Mouse (Mus musculus) spleen, postnatal 36 days (tissue): ENCODE data around the gene Ntm.

ENCODE experiments used
- DNase-seq, 2 experiments: peaks; one replicate each; pipeline ENCODE4 v3.0.0; 2022; ENCODE audit warnings: low spot score in 2 of 2, mixed read lengths in 1 of 2

The Ntm gene

GRCm38 (mm10) chr9:29887924-29888323, 75.0 kb downstream of the Ntm start:
- no peak for DNase-seq

- DNase-seq = no peak
Measured at GRCm38 (mm10) chr9:29884062-29884461, 78.9 kb downstream of the Ntm start.

DNA sequence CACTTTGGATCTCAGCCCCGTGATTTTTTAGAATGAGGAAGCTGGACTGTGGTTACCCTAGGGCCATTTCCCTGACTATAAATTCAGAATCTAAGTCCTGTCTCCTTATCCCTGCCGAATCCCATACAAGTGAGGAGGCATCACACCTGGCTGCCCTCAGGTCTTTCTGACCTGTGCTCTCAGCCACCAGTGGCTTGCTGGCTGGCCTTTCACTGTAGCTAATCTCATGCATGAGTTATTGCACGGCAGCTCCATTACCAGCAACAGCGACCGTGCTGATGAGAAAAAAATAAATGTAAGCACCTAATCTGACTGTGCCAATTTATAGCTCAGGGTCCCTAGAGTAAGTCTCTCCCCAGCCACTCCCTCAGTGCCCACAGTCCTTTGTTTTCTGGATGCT, 81.3 kb downstream of the Ntm start:
- no peak for DNase-seq

DNA sequence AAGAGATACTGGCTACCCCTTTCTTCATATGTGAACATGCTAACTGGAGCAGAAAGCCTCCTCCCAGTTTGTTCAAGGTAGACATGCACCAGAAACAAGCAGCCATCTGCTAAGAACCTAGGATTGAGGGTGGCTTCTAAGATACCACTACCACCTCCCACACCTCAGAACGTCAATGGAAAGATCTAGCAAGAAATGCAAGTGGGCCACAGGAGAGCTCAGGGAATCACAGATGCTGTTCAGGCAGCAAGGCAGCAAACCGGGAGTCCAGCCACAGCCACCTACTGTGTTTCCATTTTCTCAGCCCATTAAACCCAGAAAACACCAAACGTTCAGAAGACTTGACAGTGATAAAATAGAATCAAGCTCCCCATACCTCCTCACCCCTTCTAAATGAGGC, 85.4 kb downstream of the Ntm start:
- no peak for DNase-seq

DNA sequence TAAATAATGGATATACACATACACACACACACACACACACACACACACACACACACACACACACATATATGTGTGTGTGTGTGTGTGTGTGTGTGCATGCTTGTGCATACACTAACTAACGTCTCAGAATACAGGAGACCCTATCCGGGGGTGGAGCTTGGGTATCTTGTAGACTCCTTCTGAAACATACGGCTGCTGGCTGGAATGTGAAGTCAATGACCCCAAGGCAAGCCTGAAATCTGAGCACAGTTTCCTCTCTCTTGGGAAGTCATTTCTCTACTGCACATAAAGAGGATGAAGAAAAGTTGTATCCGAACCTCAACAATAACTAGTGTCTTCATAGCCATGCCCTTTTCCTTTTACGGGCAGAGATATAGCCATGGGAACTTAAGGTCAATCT, 95.2 kb downstream of the Ntm start:
- no peak for DNase-seq

DNA sequence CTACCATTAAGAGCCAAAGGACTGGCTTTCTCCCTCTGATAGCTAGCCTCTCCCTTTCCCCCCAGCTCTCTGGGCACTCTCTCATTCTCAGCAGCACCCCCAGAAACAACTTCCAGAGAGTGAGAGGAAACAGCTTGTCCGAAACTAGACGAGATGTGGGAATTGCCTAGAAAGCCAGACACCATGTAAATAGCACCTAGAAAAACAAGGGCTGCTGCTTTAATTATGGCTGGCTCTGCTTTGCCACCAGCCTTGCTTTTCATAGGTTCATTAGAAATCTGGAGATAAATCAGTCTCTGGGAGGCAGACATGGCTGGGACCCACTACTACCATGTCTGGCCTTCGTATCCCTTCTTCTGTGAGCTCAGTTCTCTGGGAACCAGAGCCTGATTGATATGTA, 96.1 kb downstream of the Ntm start:
- no peak for DNase-seq

GRCm38 (mm10) chr9:29866101-29866500, 96.8 kb downstream of the Ntm start:
- DNase-seq = no peak

- DNase-seq = no peak
Measured at GRCm38 (mm10) chr9:29865502-29865901, 97.4 kb downstream of the Ntm start.

- no peak for DNase-seq
Measured at GRCm38 (mm10) chr9:29864886-29865285, 98.1 kb downstream of the Ntm start.

GRCm38 (mm10) chr9:29862408-29862807, 100.5 kb downstream of the Ntm start:
- DNase-seq = no peak

DNA sequence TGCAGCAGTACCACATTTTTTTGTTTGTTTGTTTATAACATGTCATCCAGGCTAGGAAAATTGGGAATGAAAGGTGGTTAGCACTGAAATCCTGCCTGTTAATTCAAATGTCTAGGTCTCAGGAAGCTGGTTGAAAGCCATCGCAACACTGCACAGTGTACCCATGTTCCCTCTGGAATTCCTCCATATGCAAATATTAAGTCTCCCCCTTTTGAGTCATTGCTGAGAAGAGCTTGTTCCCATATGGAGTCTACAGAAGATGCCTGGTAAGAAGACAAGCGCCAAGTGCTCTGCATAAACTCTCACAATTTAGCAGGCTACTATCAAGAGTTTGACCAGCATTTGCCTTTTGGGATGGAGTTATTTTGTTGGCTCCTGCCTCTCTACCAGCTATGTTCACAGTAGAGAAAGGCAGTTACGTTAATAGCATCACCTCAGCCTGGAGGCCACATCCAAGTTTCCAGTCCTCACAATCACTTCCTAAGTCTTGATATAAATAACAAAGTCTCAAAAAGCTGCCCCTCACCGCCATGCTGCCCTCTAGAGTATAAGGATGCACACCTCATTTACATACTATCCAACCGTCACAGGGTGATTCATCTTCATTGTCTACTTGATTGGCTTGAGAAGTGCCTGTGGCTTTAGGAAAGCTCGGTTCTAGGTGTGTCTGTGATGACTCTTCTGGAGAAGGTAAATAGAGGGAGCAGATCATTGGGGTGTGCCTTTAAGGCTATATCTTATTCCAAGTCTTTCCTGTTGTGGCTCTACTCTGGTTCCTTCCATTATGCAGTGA, 103.5 kb downstream of the Ntm start:
- no peak for DNase-seq

- no peak for DNase-seq
Measured at GRCm38 (mm10) chr9:29848735-29849455, 114.0 kb downstream of the Ntm start.

GRCm38 (mm10) chr9:29837344-29837743, 125.6 kb downstream of the Ntm start:
- DNase-seq = no peak

DNA sequence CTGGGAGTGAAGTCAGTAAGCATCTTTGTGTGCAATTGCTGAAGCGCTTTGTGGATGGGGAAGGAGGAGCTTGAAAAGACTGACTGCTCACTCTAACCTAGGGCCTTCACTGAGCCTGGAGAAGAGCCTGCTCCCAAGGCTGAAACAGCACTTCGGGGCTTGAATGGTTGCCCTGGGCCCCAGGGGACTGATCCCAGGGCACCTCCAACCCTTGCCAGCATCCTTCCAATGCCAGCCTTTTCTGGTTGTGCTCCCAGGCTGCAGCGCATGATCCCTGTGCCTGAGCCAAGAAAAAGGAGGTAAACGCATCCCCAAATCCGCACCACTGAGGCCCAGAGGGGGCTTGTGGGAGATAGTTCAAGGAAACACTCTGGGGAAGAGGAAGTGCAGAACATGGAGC, 128.0 kb downstream of the Ntm start:
- no peak for DNase-seq

GRCm38 (mm10) chr9:29833781-29834180, 129.2 kb downstream of the Ntm start:
- DNase-seq = no peak

DNA sequence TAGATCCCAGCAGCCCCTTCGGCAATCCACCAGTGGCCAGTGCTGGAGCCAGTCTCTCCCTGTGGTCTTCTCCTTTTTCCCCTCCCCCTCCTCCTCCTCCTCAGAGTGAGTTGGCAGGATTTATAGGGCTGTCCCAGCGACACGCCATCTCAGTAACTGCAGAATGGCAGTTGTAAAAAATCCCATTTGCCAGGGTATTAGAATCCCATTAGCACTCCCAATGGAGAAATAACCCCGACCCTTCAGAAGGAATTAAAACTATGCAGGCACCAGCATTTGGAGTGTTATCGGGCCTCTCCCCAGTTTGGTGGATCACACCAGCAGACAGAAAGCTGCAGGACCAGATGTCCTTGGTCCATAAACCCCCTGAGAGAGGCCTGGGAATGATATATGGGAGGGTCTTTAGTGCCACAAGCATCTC, 135.7 kb downstream of the Ntm start:
- no peak for DNase-seq

GRCm38 (mm10) chr9:29825236-29825635, 137.7 kb downstream of the Ntm start:
- no peak for DNase-seq

GRCm38 (mm10) chr9:29823716-29824115, 139.2 kb downstream of the Ntm start:
- no peak for DNase-seq

DNA sequence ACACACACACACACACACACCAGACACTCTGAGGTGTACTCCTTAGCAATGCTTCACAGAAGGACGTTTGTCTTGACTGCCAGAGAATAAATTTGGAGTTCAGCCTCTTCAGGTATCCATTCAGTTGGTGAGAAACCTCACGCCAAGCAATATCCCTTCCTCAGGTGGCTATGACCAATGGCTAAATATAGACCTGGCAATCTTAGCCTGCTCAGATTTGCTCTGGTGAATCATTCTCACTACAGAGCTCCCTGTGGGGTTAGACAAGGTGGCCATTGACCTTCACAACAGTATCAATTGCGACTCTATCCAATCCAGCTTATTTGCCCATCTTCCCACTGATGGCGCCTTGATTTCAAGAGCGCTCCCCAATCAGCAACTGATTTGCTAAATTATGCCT, 150.3 kb downstream of the Ntm start:
- no peak for DNase-seq

- DNase-seq = no peak
Measured at GRCm38 (mm10) chr9:29806790-29807189, 156.2 kb downstream of the Ntm start.

- DNase-seq = no peak
Measured at GRCm38 (mm10) chr9:29804483-29804882, 158.5 kb downstream of the Ntm start.

- DNase-seq = no peak
Measured at GRCm38 (mm10) chr9:29803738-29804285, 159.1 kb downstream of the Ntm start.
